Mouse (Mus musculus) adrenal gland, postnatal 36 days (tissue): ENCODE measurements around the gene Cacnb3. TPM values are rescaled to one million over a fixed set of nuclear protein-coding genes. Genes with fewer than 3 reads are reported as not detected.
A peak's percentile ranks its signal among the peaks of the same experiment; 100 is the strongest.

Experiments
- DNase-seq, 2 experiments: peaks; one replicate each; pipeline ENCODE4 v3.0.0; 2021; ENCODE audit warnings: mixed read lengths in 1 of 2
- total RNA-seq, 2 experiments: library from RNA; stranded (reverse); gene quantifications; 2 replicates each; pipeline ENCODE4 v1.2.3; 2021

The Cacnb3 gene
- total RNA-seq, 2 experiments from 2014 or later: 10.2 to 13.3 TPM

- peak; percentile 36 to 70 for DNase-seq
Observed at GRCm38 (mm10) chr15:98635291-98635841, 4.7 kb downstream of the Cacnb3 start.

GRCm38 (mm10) chr15:98636517-98636916 lies 5.9 kb downstream of the Cacnb3 start:
- DNase-seq: no peak

GRCm38 (mm10) chr15:98637155-98637554 lies 6.5 kb downstream of the Cacnb3 start:
- DNase-seq: no peak

- DNase-seq: no peak
Observed at GRCm38 (mm10) chr15:98640157-98640556, 9.5 kb downstream of the Cacnb3 start.

GRCm38 (mm10) chr15:98644406-98644805 lies 13.8 kb downstream of the Cacnb3 start:
- DNase-seq: no peak

- DNase-seq: no peak
Observed at GRCm38 (mm10) chr15:98645057-98646026, 14.7 kb downstream of the Cacnb3 start.

- DNase-seq: no peak
Observed at GRCm38 (mm10) chr15:98646737-98647136, 16.1 kb downstream of the Cacnb3 start.

GRCm38 (mm10) chr15:98647308-98647707 lies 16.7 kb downstream of the Cacnb3 start:
- DNase-seq: no peak

GRCm38 (mm10) chr15:98648071-98648470 lies 17.4 kb downstream of the Cacnb3 start:
- DNase-seq: no peak

GRCm38 (mm10) chr15:98651431-98651830 lies 20.8 kb downstream of the Cacnb3 start:
- no peak for DNase-seq

- no peak for DNase-seq
Observed at GRCm38 (mm10) chr15:98652174-98652573, 21.5 kb downstream of the Cacnb3 start.

- DNase-seq: no peak
Observed at GRCm38 (mm10) chr15:98656982-98657751, 26.5 kb downstream of the Cacnb3 start.

GRCm38 (mm10) chr15:98662198-98662566 lies 31.5 kb downstream of the Cacnb3 start:
- no peak for DNase-seq

- peak; percentile 97 for DNase-seq
Observed at GRCm38 (mm10) chr15:98662567-98663545, 32.2 kb downstream of the Cacnb3 start, which contains the start of gene Ddx23. Gene Ddx23 (minus strand): TSS chr15:98662894.

GRCm38 (mm10) chr15:98664042-98664907 lies 33.6 kb downstream of the Cacnb3 start:
- no peak for DNase-seq

GRCm38 (mm10) chr15:98672592-98672991 lies 42.0 kb downstream of the Cacnb3 start:
- peak; percentile 62 for DNase-seq

GRCm38 (mm10) chr15:98673732-98674131 lies 43.1 kb downstream of the Cacnb3 start:
- DNase-seq: no peak

- no peak for DNase-seq
Observed at GRCm38 (mm10) chr15:98674284-98674993, 43.8 kb downstream of the Cacnb3 start.

GRCm38 (mm10) chr15:98674994-98675545 lies 44.4 kb downstream of the Cacnb3 start:
- DNase-seq: no peak
